Mouse (Mus musculus) MEL (cell line): ENCODE results near the gene Nyap2. TPM values are rescaled to one million over a fixed set of nuclear protein-coding genes. Genes with fewer than 3 reads are reported as not detected.
"Not testable (repeated sequence)": the region's sequence is repeated elsewhere in the genome, so short reads cannot be mapped to it uniquely, and the experiment has no call there.

ENCODE experiments used
- DNase-seq: peaks from one replicate; pipeline ENCODE4 v3.0.0; 2011; ENCODE audit warnings: low read depth, low spot score
- H3K27ac ChIP-seq: 2 replicates; pipeline ENCODE4 v1.5.1; 2012; ENCODE audit warnings: low read depth, mild to moderate bottlenecking, control low read depth, low read length, moderate library complexity; ENCODE audit not compliant: control insufficient read depth
- H3K27me3 ChIP-seq, 2 experiments: fragments of 150-350 bp in 1 of 2; sonication (generic) in 1 of 2; 2 replicates each; pipeline ENCODE4 v1.6.1; 2012; ENCODE audit warnings: low read length in 2 of 2, mild to moderate bottlenecking in 2 of 2, improper control_type of control experiment in 1 of 2, moderate library complexity in 1 of 2; ENCODE audit not compliant: insufficient read depth in 2 of 2, control insufficient read depth in 1 of 2
- H3K36me3 ChIP-seq, 2 experiments: 2 replicates each; pipeline ENCODE4 v1.6.1; 2012 to 2014; ENCODE audit warnings: low read length in 2 of 2, improper control_type of control experiment in 1 of 2, inconsistent platforms in 1 of 2, mild to moderate bottlenecking in 1 of 2; ENCODE audit not compliant: insufficient read depth in 2 of 2, control insufficient read depth in 1 of 2
- H3K4me1 ChIP-seq, 2 experiments: fragments of 150-350 bp in 1 of 2; sonication (generic) in 1 of 2; 2 replicates each; pipeline ENCODE4 v1.6.1; 2012; ENCODE audit warnings: low read length in 2 of 2, improper control_type of control experiment in 1 of 2, mild to moderate bottlenecking in 1 of 2; ENCODE audit not compliant: insufficient read depth in 2 of 2, control insufficient read depth in 1 of 2
- H3K4me3 ChIP-seq, 2 experiments: fragments of 150-350 bp in 1 of 2; sonication (generic) in 1 of 2; 2 replicates each; pipeline ENCODE4 v1.5.1; 2012; ENCODE audit warnings: low read depth in 2 of 2, low read length in 2 of 2, mild to moderate bottlenecking in 2 of 2, moderate library complexity in 2 of 2, control low read depth in 1 of 2, improper control_type of control experiment in 1 of 2; ENCODE audit not compliant: control insufficient read depth in 1 of 2, insufficient read depth in 1 of 2
- H3K79me2 ChIP-seq: 2 replicates; pipeline ENCODE4 v1.6.1; 2012; ENCODE audit warnings: mild to moderate bottlenecking, low read length, moderate library complexity; ENCODE audit not compliant: control insufficient read depth, poor library complexity, insufficient read depth
- H3K9ac ChIP-seq: 2 replicates; pipeline ENCODE4 v1.6.1; 2012; ENCODE audit warnings: low read depth, mild to moderate bottlenecking, control low read depth, low read length, moderate library complexity; ENCODE audit not compliant: control insufficient read depth, poor library complexity, severe bottlenecking
- H3K9me3 ChIP-seq: fragments of 150-350 bp; sonication (generic); replicated peaks from 2 replicates; pipeline ENCODE4 v1.6.1; 2012; ENCODE audit warnings: mild to moderate bottlenecking, low read length, improper control_type of control experiment, moderate library complexity; ENCODE audit not compliant: insufficient read depth
- BHLHE40 ChIP-seq: IDR thresholded peaks from 2 replicates; pipeline ENCODE4 v1.6.1; 2012; ENCODE audit warnings: low read depth, mild to moderate bottlenecking, inconsistent platforms, low read length, improper control_type of control experiment, borderline replicate concordance
- CHD2 ChIP-seq: IDR thresholded peaks from 2 replicates; pipeline ENCODE4 v1.6.1; 2011; ENCODE audit warnings: low read length, improper control_type of control experiment
- CTCF ChIP-seq, 3 experiments: IDR thresholded peaks in 2 of 3; conservative IDR thresholded peaks in 1 of 3; 2 replicates each; pipeline ENCODE4 v1.5.1; 2011 to 2012; ENCODE audit warnings: low read length in 3 of 3, low read depth in 2 of 3, mild to moderate bottlenecking in 2 of 3, improper control_type of control experiment in 1 of 3, inconsistent platforms in 1 of 3, mixed read lengths in 1 of 3, moderate library complexity in 1 of 3; ENCODE audit not compliant: control insufficient read depth in 1 of 3, insufficient read depth in 1 of 3, poor library complexity in 1 of 3, severe bottlenecking in 1 of 3
- ELF1 ChIP-seq: IDR thresholded peaks from 2 replicates; pipeline ENCODE4 v1.6.1; 2014; ENCODE audit warnings: low read depth, mild to moderate bottlenecking, inconsistent platforms, low read length, improper control_type of control experiment, moderate library complexity
- GABPA ChIP-seq: IDR thresholded peaks from 2 replicates; pipeline ENCODE4 v1.6.1; 2012; ENCODE audit warnings: low read depth, mild to moderate bottlenecking, inconsistent platforms, low read length, improper control_type of control experiment, moderate library complexity
- GATA1 ChIP-seq: IDR thresholded peaks from 2 replicates; pipeline ENCODE4 v1.6.1; 2011; ENCODE audit warnings: low read depth, low read length, improper control_type of control experiment
- HCFC1 ChIP-seq: IDR thresholded peaks from 2 replicates; pipeline ENCODE4 v1.6.1; 2012; ENCODE audit warnings: low read depth, mild to moderate bottlenecking, inconsistent platforms, low read length, improper control_type of control experiment, moderate library complexity
- MAX ChIP-seq: IDR thresholded peaks from 2 replicates; pipeline ENCODE4 v1.6.1; 2011; ENCODE audit warnings: low read length, improper control_type of control experiment
- MYB ChIP-seq: IDR thresholded peaks from 2 replicates; pipeline ENCODE4 v1.6.1; 2011; ENCODE audit warnings: mild to moderate bottlenecking, low read depth, low read length, improper control_type of control experiment
- MYC ChIP-seq: IDR thresholded peaks from 2 replicates; pipeline ENCODE4 v1.6.1; 2011; ENCODE audit warnings: low read depth, mild to moderate bottlenecking, low read length, improper control_type of control experiment, moderate library complexity
- POLR2A ChIP-seq, 2 experiments: IDR thresholded peaks; 2 replicates each; pipeline ENCODE4 v1.6.1; 2011 to 2012; ENCODE audit warnings: low read length in 2 of 2, mild to moderate bottlenecking in 2 of 2, control low read depth in 1 of 2, improper control_type of control experiment in 1 of 2, low read depth in 1 of 2, moderate library complexity in 1 of 2; ENCODE audit not compliant: control insufficient read depth in 1 of 2, insufficient read depth in 1 of 2, poor library complexity in 1 of 2
- SIN3A ChIP-seq: IDR thresholded peaks from 2 replicates; pipeline ENCODE4 v1.6.1; 2012; ENCODE audit warnings: low read length, improper control_type of control experiment, inconsistent platforms
- TBP ChIP-seq: IDR thresholded peaks from 2 replicates; pipeline ENCODE4 v1.8.0; 2011; ENCODE audit warnings: low read depth, low read length, improper control_type of control experiment
- TCF12 ChIP-seq: IDR thresholded peaks from 2 replicates; pipeline ENCODE4 v1.6.1; 2014; ENCODE audit warnings: low read depth, mild to moderate bottlenecking, inconsistent platforms, low read length, improper control_type of control experiment, moderate library complexity
- ZKSCAN1 ChIP-seq: IDR thresholded peaks from 2 replicates; pipeline ENCODE4 v1.6.1; 2012; ENCODE audit warnings: low read depth, mild to moderate bottlenecking, inconsistent platforms, low read length, improper control_type of control experiment, moderate library complexity
- ZMIZ1 ChIP-seq: IDR thresholded peaks from 2 replicates; pipeline ENCODE4 v1.6.1; 2012; ENCODE audit warnings: low read depth, mild to moderate bottlenecking, inconsistent platforms, low read length, improper control_type of control experiment, moderate library complexity
- polyA plus RNA-seq, 2 experiments: library from polyadenylated mRNA; stranded (reverse) in 1 of 2; unstranded in 1 of 2; fragments of >175 nt in 1 of 2; fragments of >200 nt in 1 of 2; gene quantifications; 2 replicates each; pipeline versions ENCODE4 v1.2.1 to v1.2.4; 2012; ENCODE audit warnings: low replicate concordance in 2 of 2, low read depth in 1 of 2; ENCODE audit not compliant: insufficient read length in 2 of 2, insufficient read depth in 1 of 2, missing spikeins in 1 of 2
- total RNA-seq: library from RNA; depleted of rRNA; stranded (reverse); fragments of 300-350 nt; gene quantifications from 2 replicates; pipeline ENCODE4 v1.2.3, GENCODE M21; 2012

Nyap2 gene
- total and polyA plus RNA-seq, 3 experiments: not detected

- Histone ChIP-seq H3K4me1 (no peaks in the 10 kb centered on the region), H3K27ac (no peak overlapping the region), H3K27me3 (no peaks in the 10 kb centered on the region), H3K9me3 (no peaks in the 10 kb centered on the region), H3K79me2 (no peaks in the 10 kb centered on the region), H3K36me3 (no peaks in the 10 kb centered on the region), H3K4me3 (no peak overlapping the region), H3K9ac (no peak overlapping the region)
- no peak for DNase-seq
- no peak for TF ChIP-seq MAX
- TF ChIP-seq, all 39 proteins: peak for 0
Observed at GRCm38 (mm10) chr1:81231759-81232406, 155.1 kb downstream of the Nyap2 start.

GRCm38 (mm10) chr1:81232407-81232789 lies 155.6 kb downstream of the Nyap2 start:
- H3K27ac ChIP-seq: not testable (repeated sequence)

GRCm38 (mm10) chr1:81248447-81249205 lies 171.9 kb downstream of the Nyap2 start:
- H3K27ac ChIP-seq: no peak overlapping the region
- H3K36me3 ChIP-seq: no peaks in the 10 kb centered on the region
- DNase-seq: no peak
- H3K4me3 ChIP-seq: no peak overlapping the region
- no peaks in the 10 kb centered on the region for H3K4me1 ChIP-seq
- no peaks in the 10 kb centered on the region for H3K9me3 ChIP-seq
- TF ChIP-seq BHLHE40 (no peak), MYC (no peak), ELF1 (no peak), GATA1 (no peak), TBP (no peak), HCFC1 (no peak), CTCF (IDR thresholded peaks at IDR 0.05 in 2 of 3, conservative IDR thresholded peaks at IDR 0.05 in 1 of 3; ENCODE audit: control insufficient read depth in 1 of 3, insufficient read depth in 1 of 3, low read depth in 2 of 3, low read length in 3 of 3, poor library complexity in 1 of 3, severe bottlenecking in 1 of 3) (no peak), POLR2A (IDR thresholded peaks at IDR 0.05; ENCODE audit: control insufficient read depth in 1 of 2, insufficient read depth in 1 of 2, low read depth in 1 of 2, low read length in 2 of 2, poor library complexity in 1 of 2) (no peak), ZKSCAN1 (no peak), ZMIZ1 (no peak), CHD2 (no peak), MYB (no peak), GABPA (no peak), SIN3A (no peak), TCF12 (no peak)
- H3K79me2 ChIP-seq: no peaks in the 10 kb centered on the region
- no peak overlapping the region for H3K9ac ChIP-seq
- H3K27me3 ChIP-seq: no peaks in the 10 kb centered on the region

More at GRCm38 (mm10) chr1:81232407-81232789, 155.6 kb downstream of the Nyap2 start:
- not testable (repeated sequence) for H3K4me1 ChIP-seq, H3K9me3 ChIP-seq, H3K27me3 ChIP-seq, H3K9ac ChIP-seq, H3K79me2 ChIP-seq, H3K4me3 ChIP-seq, DNase-seq, H3K36me3 ChIP-seq
